Mouse (Mus musculus) kidney, embryonic 15.5 days (tissue): ENCODE results near the gene Bcat2. TPM values are rescaled to one million over a fixed set of nuclear protein-coding genes. Genes with fewer than 3 reads are reported as not detected.

ENCODE experiments used
- ATAC-seq: fragments of 200-750 bp; cut with Nextera tagmentation; replicated peaks from 2 replicates; pipeline ENCODE4 v1.8.0; 2017; ENCODE audit warnings: moderate TSS enrichment; ENCODE audit not compliant: low FRiP score
- H3K27ac ChIP-seq: fragments of 300-500 bp; sonication (generic); 2 replicates; pipeline ENCODE4 v1.5.1; 2015; ENCODE audit warnings: mild to moderate bottlenecking, inconsistent platforms
- H3K27me3 ChIP-seq: fragments of 300-500 bp; sonication (generic); 2 replicates; pipeline ENCODE4 v1.6.1; 2015; ENCODE audit warnings: inconsistent platforms
- H3K36me3 ChIP-seq: fragments of 300-500 bp; sonication (generic); 2 replicates; pipeline ENCODE4 v1.6.1; 2015; ENCODE audit warnings: inconsistent platforms
- H3K4me1 ChIP-seq: fragments of 300-500 bp; sonication (generic); 2 replicates; pipeline ENCODE4 v1.6.1; 2015; ENCODE audit warnings: inconsistent platforms
- H3K4me2 ChIP-seq: fragments of 300-500 bp; sonication (generic); 2 replicates; pipeline ENCODE4 v1.6.1; 2015; ENCODE audit warnings: moderate library complexity, mild to moderate bottlenecking, inconsistent platforms
- H3K4me3 ChIP-seq: fragments of 300-500 bp; sonication (generic); replicated peaks from 2 replicates; pipeline ENCODE4 v1.5.1; 2015; ENCODE audit warnings: mild to moderate bottlenecking, inconsistent platforms
- H3K9ac ChIP-seq: fragments of 300-500 bp; sonication (generic); 2 replicates; pipeline ENCODE4 v1.6.1; 2015; ENCODE audit warnings: mild to moderate bottlenecking, inconsistent platforms
- H3K9me3 ChIP-seq: fragments of 300-500 bp; sonication (generic); replicated peaks from 2 replicates; pipeline ENCODE4 v1.6.1; 2016; ENCODE audit warnings: inconsistent platforms
- WGBS: fragments of 180-500 bp; shearing (Covaris S2); methylation state at CpG from one replicate; pipeline ENCODE4 v1.1.7; 2015; ENCODE audit warnings: mixed read lengths; 5-methylcytosine and 5-hydroxymethylcytosine counted together
- polyA plus RNA-seq: library from polyadenylated mRNA; unstranded; fragments of >200 nt; fragmentation: Nextera tagmentation; extraction: Ambion mirVana; gene quantifications from 2 replicates; pipeline ENCODE4 v1.2.1, GENCODE M21; 2015

Gene Bcat2
- polyA plus RNA-seq, 1 experiment from 2014 or later = 78.5 TPM

- H3K4me1 ChIP-seq = peaks cover 56% of the 10 kb centered on the region
- 83% methylated on average over 11 of the region's 11 CpGs for WGBS
- peaks cover 2% of the 10 kb centered on the region; the same call in 1 of the 2 replicates for H3K27me3 ChIP-seq
- peaks cover 14% of the 10 kb centered on the region; the same call in 1 of the 2 replicates for H3K36me3 ChIP-seq
- H3K27ac ChIP-seq = peak overlapping the region; percentile 77
- no peak overlapping the region for H3K4me2 ChIP-seq
- H3K9ac ChIP-seq = no peak overlapping the region
- H3K4me3 ChIP-seq = no peak overlapping the region
- no peaks in the 10 kb centered on the region for H3K9me3 ChIP-seq
- no peak for ATAC-seq
Observed at GRCm38 (mm10) chr7:45634946-45635681, 65.2 kb downstream of the Bcat2 start.

DNA sequence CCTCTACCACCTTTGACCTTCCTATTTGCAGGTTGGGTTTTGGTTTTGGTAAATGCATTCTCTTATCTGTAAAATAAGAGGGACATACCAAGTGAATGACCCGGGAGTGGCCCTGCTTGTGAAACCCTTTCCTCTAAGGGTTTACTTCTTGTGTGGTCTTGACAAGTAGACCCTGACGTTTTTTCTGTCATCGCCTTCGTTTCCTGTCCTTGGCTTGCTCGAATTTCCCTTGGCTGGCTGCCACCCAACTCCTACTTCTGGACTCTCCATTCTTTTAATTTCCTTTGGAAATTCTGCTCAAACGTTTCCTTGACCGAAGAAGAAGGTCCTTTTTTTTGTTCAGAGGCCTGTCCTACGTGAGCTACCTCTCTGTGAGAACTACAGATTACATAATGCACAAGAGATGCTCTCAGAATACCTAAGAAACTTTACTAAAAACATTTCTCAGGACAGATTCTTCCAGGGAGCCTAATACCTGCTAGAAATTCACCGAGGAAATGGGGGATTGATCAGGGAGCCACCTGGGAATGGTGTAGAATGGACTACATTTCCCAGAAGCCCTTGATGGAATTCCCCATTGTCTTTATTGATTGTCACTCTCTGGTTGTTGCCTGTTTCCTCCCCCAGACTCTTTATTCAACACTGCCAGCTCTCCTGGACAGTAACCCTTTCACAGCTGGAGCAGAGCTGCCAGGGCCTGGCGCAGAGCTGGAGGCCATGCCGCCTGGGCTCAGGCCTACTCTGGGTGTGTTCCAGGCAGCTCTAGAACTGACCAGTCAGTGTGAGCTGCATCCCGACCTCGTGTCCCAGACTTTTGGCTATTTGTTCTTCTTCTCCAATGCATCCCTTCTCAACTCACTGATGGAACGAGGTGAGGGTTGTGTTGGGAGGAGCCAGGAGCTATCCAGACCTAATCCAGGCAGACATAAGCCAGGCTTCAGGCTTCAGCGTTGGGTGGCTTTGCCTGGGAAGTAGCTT lies 66.0 kb downstream of the Bcat2 start:
- H3K27me3 ChIP-seq = no peaks in the 10 kb centered on the region; the same call in 1 of the 2 replicates
- H3K4me2 ChIP-seq = no peak overlapping the region
- H3K9ac ChIP-seq = 0 out of 2 replicates have a peak overlapping the region, but pooled peaks have one; percentile 10
- H3K27ac ChIP-seq = peak overlapping the region; percentile 77
- H3K36me3 ChIP-seq = peaks cover 14% of the 10 kb centered on the region; the same call in 1 of the 2 replicates
- H3K4me3 ChIP-seq = no peak overlapping the region
- peaks cover 65% of the 10 kb centered on the region for H3K4me1 ChIP-seq
- ATAC-seq = no peak
- WGBS = 59% methylated on average over 15 of the region's 15 CpGs
- no peaks in the 10 kb centered on the region for H3K9me3 ChIP-seq

- no peaks in the 10 kb centered on the region for H3K9me3 ChIP-seq
- no peak for ATAC-seq
- no peak overlapping the region for H3K4me3 ChIP-seq
- H3K4me2 ChIP-seq = no peak overlapping the region; the same call in 1 of the 2 replicates
- WGBS = 93% methylated on average over 6 of the region's 6 CpGs
- H3K27me3 ChIP-seq = no peaks in the 10 kb centered on the region; the same call in 1 of the 2 replicates
- H3K36me3 ChIP-seq = peaks cover 14% of the 10 kb centered on the region; the same call in 1 of the 2 replicates
- no peak overlapping the region for H3K9ac ChIP-seq
- no peak overlapping the region for H3K27ac ChIP-seq
- H3K4me1 ChIP-seq = peaks cover 75% of the 10 kb centered on the region
Observed at GRCm38 (mm10) chr7:45637710-45638109, 67.8 kb downstream of the Bcat2 start.

GRCm38 (mm10) chr7:45638623-45639401 lies 68.9 kb downstream of the Bcat2 start:
- H3K27ac ChIP-seq = peak overlapping the region; percentile 23; the same call in 1 of the 2 replicates
- peaks cover 14% of the 10 kb centered on the region; the same call in 1 of the 2 replicates for H3K36me3 ChIP-seq
- no peaks in the 10 kb centered on the region for H3K27me3 ChIP-seq
- H3K9ac ChIP-seq = no peak overlapping the region
- H3K9me3 ChIP-seq = no peaks in the 10 kb centered on the region
- WGBS = 21% methylated on average over 29 of the region's 29 CpGs
- ATAC-seq = peak; percentile 79
- H3K4me3 ChIP-seq = peak overlapping the region; percentile 33
- peaks cover 78% of the 10 kb centered on the region for H3K4me1 ChIP-seq
- H3K4me2 ChIP-seq = peak overlapping the region; percentile 55

Other genes with a start within 250 kb of the Bcat2 start
- gene Trpm4, start 236.4 kb upstream of the Bcat2 start, polyA plus RNA-seq = 17.4 and 19.0 TPM in 2 replicates
- 2.1 and 2.5 TPM in 2 replicates for gene Hrc, start 234.9 kb upstream of the Bcat2 start, polyA plus RNA-seq
- gene Ppfia3, start 203.1 kb upstream of the Bcat2 start, polyA plus RNA-seq = 6.7 and 7.5 TPM in 2 replicates
- 0.41 and 0.96 TPM in 2 replicates for gene Lin7b, start 199.6 kb upstream of the Bcat2 start, polyA plus RNA-seq
- 225 and 242 TPM in 2 replicates for gene Snrnp70, start 174.4 kb upstream of the Bcat2 start, polyA plus RNA-seq
- not detected in 2 replicates for gene Kcna7, start 164.5 kb upstream of the Bcat2 start, polyA plus RNA-seq
- 1.1 and 1.4 TPM in 2 replicates for gene Ntf5, start 156.5 kb upstream of the Bcat2 start, polyA plus RNA-seq
- gene Lhb, start 149.3 kb upstream of the Bcat2 start, polyA plus RNA-seq = not detected in 2 replicates
- gene Gys1, start 135.3 kb upstream of the Bcat2 start, polyA plus RNA-seq = 37.6 and 40.8 TPM in 2 replicates
- 165 and 167 TPM in 2 replicates for gene Ruvbl2, start 132.1 kb upstream of the Bcat2 start, polyA plus RNA-seq
- gene Ftl1, start 110.3 kb upstream of the Bcat2 start, polyA plus RNA-seq = 4,509 and 4,690 TPM in 2 replicates
- 184 and 195 TPM in 2 replicates for gene Bax, start 103.3 kb upstream of the Bcat2 start, polyA plus RNA-seq
- 1.0 and 1.1 TPM in 2 replicates for gene Tulp2, start 88.3 kb upstream of the Bcat2 start, polyA plus RNA-seq
- gene Gm45808, start 83.3 kb upstream of the Bcat2 start, polyA plus RNA-seq = not detected in 2 replicates
- 3.3 and 3.5 TPM in 2 replicates for gene Dhdh, start 81.3 kb upstream of the Bcat2 start, polyA plus RNA-seq
- 221 and 252 TPM in 2 replicates for gene Nucb1, start 59.7 kb upstream of the Bcat2 start, polyA plus RNA-seq
- gene Ppp1r15a, start 43.9 kb upstream of the Bcat2 start, polyA plus RNA-seq = 18.6 and 24.7 TPM in 2 replicates
- gene Plekha4, start 43.8 kb upstream of the Bcat2 start, polyA plus RNA-seq = 4.5 and 5.1 TPM in 2 replicates
- 11.8 and 14.8 TPM in 2 replicates for gene Hsd17b14, start 15.3 kb upstream of the Bcat2 start, polyA plus RNA-seq
- 0.32 TPM in 1 of 2 replicates, not detected in the other for gene Fgf21, start 45.3 kb downstream of the Bcat2 start, polyA plus RNA-seq
- 0.06 and 0.21 TPM in 2 replicates for gene Fut1, start 47.1 kb downstream of the Bcat2 start, polyA plus RNA-seq
- 0.14 and 0.17 TPM in 2 replicates for gene Izumo1, start 51.7 kb downstream of the Bcat2 start, polyA plus RNA-seq
- 16.1 and 18.0 TPM in 2 replicates for gene Rasip1, start 57.3 kb downstream of the Bcat2 start, polyA plus RNA-seq
- gene Mamstr, start 69.8 kb downstream of the Bcat2 start, polyA plus RNA-seq = 7.5 and 9.0 TPM in 2 replicates
- 0.42 and 3.7 TPM in 2 replicates for gene Fut2, start 96.2 kb downstream of the Bcat2 start, polyA plus RNA-seq
- gene Ntn5, start 113.9 kb downstream of the Bcat2 start, polyA plus RNA-seq = 0.21 and 0.24 TPM in 2 replicates
- gene Sec1, start 124.2 kb downstream of the Bcat2 start, polyA plus RNA-seq = 0.19 and 0.29 TPM in 2 replicates
- gene Car11, start 129.7 kb downstream of the Bcat2 start, polyA plus RNA-seq = 8.6 and 8.8 TPM in 2 replicates
- gene Dbp, start 134.9 kb downstream of the Bcat2 start, polyA plus RNA-seq = 3.7 and 4.7 TPM in 2 replicates
- 1,132 and 1,166 TPM in 2 replicates for gene Rpl18, start 145.3 kb downstream of the Bcat2 start, polyA plus RNA-seq
- gene Sphk2, start 147.8 kb downstream of the Bcat2 start, polyA plus RNA-seq = 28.1 and 33.7 TPM in 2 replicates
- 1.4 and 2.5 TPM in 2 replicates for gene Fam83e, start 151.1 kb downstream of the Bcat2 start, polyA plus RNA-seq
- not detected in 2 replicates for gene Spaca4, start 155.7 kb downstream of the Bcat2 start, polyA plus RNA-seq
- gene Lmtk3, start 213.6 kb downstream of the Bcat2 start, polyA plus RNA-seq = 2.5 and 3.1 TPM in 2 replicates
- 2.8 and 3.2 TPM in 2 replicates for gene Sult2b1, start 214.5 kb downstream of the Bcat2 start, polyA plus RNA-seq
- gene Cyth2, start 244.4 kb downstream of the Bcat2 start, polyA plus RNA-seq = 130 and 132 TPM in 2 replicates